15 mouse cellular contexts compared by ENCODE assay signal in genomic region chr16:51119835-51120234, GRCm38 (mm10).
DNase-seq lines count a peak whose midpoint lies in the region; TF ChIP-seq lines count a peak whose summit lies in the region.
"Had no signal": no experiment of that assay in that cellular context is flagged by ENCODE, and none has a peak within 500 bp of the region (broad histone marks: within the 10 kb centered on the region; RNA-seq: fewer than 3 reads in every experiment).

No protein-coding gene starts in this region.

- no peak for TF ChIP-seq CTCF in brain, embryonic 14.5 days (IDR thresholded peaks at IDR 0.05; ENCODE audit: borderline replicate concordance, extremely low read depth, insufficient read depth, insufficient read length)
- TF ChIP-seq CTCF in cortical plate, adult 2 months (IDR thresholded peaks at IDR 0.05; ENCODE audit: extremely low read depth, insufficient read depth, low read length): no peak

- H3K4me1 ChIP-seq in cortical plate, adult 2 months (ENCODE audit: control insufficient read depth, insufficient read depth, low read length): no peaks in the 10 kb centered on the region; the same call in 1 of the 2 replicates
- H3K4me1 ChIP-seq in heart, embryonic 10.5 days: no peaks in the 10 kb centered on the region

- H3K27me3 ChIP-seq in heart, embryonic 10.5 days (ENCODE audit: insufficient read depth, poor library complexity, severe bottlenecking): no peaks in the 10 kb centered on the region
- H3K27me3 ChIP-seq: hindbrain, embryonic 15.5 days had no signal

- no peak for TF ChIP-seq POLR2A in brain, embryonic 14.5 days (IDR thresholded peaks at IDR 0.05; ENCODE audit: borderline replicate concordance, extremely low read depth, insufficient read depth, insufficient read length, poor library complexity, severe bottlenecking)
- no peak for TF ChIP-seq POLR2A in cortical plate, adult 2 months (IDR thresholded peaks at IDR 0.05; ENCODE audit: extremely low read depth, insufficient read depth, low read length)

- peak; percentile 26 for DNase-seq in brain, embryonic 14.5 days (ENCODE audit: low read depth)
- DNase-seq in layer of hippocampus, adult 9-11 months: peak; percentile 77
- peak; percentile 26 for DNase-seq in right cerebral cortex, postnatal 14 days
- no peak for DNase-seq in thymus, postnatal 25 days
- DNase-seq in heart, postnatal 4 days: no peak
- no peak for DNase-seq in heart, embryonic 10.5 days (ENCODE audit: low spot score)
- DNase-seq: adrenal gland, adult 8-10 months; cerebellum, adult 9-11 months; heart, postnatal 14 days; kidney, adult 18-20 months; retina, postnatal 1 day had no signal

- 63% methylated on average over 1 of the region's 1 CpGs for WGBS in heart, embryonic 10.5 days

- no peak overlapping the region for H3K4me3 ChIP-seq in cortical plate, adult 2 months (ENCODE audit: insufficient read depth, low read length)
- no peak overlapping the region for H3K4me3 ChIP-seq in heart, embryonic 10.5 days
- H3K4me3 ChIP-seq: hindbrain, embryonic 15.5 days; midbrain, embryonic 10.5 days; myocyte had no signal

- no peaks in the 10 kb centered on the region for H3K9me3 ChIP-seq in heart, embryonic 10.5 days
- H3K9me3 ChIP-seq: hindbrain, embryonic 15.5 days; midbrain, embryonic 10.5 days had no signal

- H3K36me3 ChIP-seq in heart, embryonic 10.5 days: no peaks in the 10 kb centered on the region
- H3K36me3 ChIP-seq: hindbrain, embryonic 15.5 days; midbrain, embryonic 10.5 days had no signal

- 0 out of 2 replicates have a peak overlapping the region, but pooled peaks have one; percentile 73 for H3K27ac ChIP-seq in cortical plate, adult 2 months (ENCODE audit: insufficient read depth, low read length)
- H3K27ac ChIP-seq in heart, embryonic 10.5 days: no peak overlapping the region
- H3K27ac ChIP-seq: hindbrain, embryonic 15.5 days; midbrain, embryonic 10.5 days had no signal

Comparison
In these comparisons a context has a peak if more than half of its experiments do, and no peak if none do; other contexts are left out.
1. DNase-seq: peak in brain, embryonic 14.5 days (single experiment), layer of hippocampus, adult 9-11 months (single experiment) and right cerebral cortex, postnatal 14 days (single experiment); none in thymus, postnatal 25 days (single experiment), heart, postnatal 4 days (single experiment) and heart, embryonic 10.5 days (single experiment).